Mouse (Mus musculus): ENCODE data around the gene C130026I21Rik. TPM values are rescaled to one million over a fixed set of nuclear protein-coding genes. Genes with fewer than 3 reads are reported as not detected.
"Not testable (repeated sequence)": the region's sequence is repeated elsewhere in the genome, so short reads cannot be mapped to it uniquely, and the experiment has no call there.

The C130026I21Rik gene
- polyA plus RNA-seq, 1 experiment from 2014 or later: 0.34 TPM

GRCm38 (mm10) chr1:85162841-85163240 is 107.5 kb downstream of the C130026I21Rik start:
- H3K36me3 ChIP-seq (ENCODE audit: control insufficient read depth, insufficient read depth); ATAC-seq; H3K27me3 ChIP-seq (replicated peaks; ENCODE audit: control insufficient read depth, insufficient read depth, low read length); H3K9me3 ChIP-seq (ENCODE audit: control insufficient read depth, low read length); H3K9ac ChIP-seq (replicated peaks; ENCODE audit: low read depth, low read length); H3K4me1 ChIP-seq (replicated peaks; ENCODE audit: control insufficient read depth, insufficient read depth, low read length); H3K27ac ChIP-seq (ENCODE audit: low read length); H3K4me2 ChIP-seq (ENCODE audit: low read length); H3K4me3 ChIP-seq (replicated peaks; ENCODE audit: low read length): not testable (repeated sequence)
- WGBS: 38% methylated on average over 1 of the region's 2 CpGs

DNA sequence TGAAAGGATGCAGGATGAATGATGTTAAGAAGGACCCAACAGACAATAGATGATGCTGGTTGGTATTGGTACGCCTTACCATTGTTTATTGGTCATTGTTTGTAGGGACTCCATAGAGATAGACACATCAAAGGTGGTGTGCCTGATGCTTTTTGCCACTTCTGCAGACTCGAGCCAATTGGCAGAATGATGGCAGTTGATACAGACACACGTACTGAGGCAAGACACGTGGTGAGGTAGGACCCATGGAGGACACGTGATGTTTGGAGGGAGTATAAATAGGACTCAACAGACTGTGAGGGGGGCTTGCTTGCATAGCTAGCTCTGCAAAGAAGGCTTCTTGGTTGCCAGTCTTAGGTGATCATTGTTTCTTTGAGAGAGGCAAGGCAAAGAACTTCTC is 115.2 kb downstream of the C130026I21Rik start:
- H3K4me3 ChIP-seq (replicated peaks; ENCODE audit: low read length); H3K36me3 ChIP-seq (ENCODE audit: control insufficient read depth, insufficient read depth); H3K27me3 ChIP-seq (replicated peaks; ENCODE audit: control insufficient read depth, insufficient read depth, low read length); ATAC-seq; H3K9ac ChIP-seq (replicated peaks; ENCODE audit: low read depth, low read length); H3K4me1 ChIP-seq (replicated peaks; ENCODE audit: control insufficient read depth, insufficient read depth, low read length); H3K27ac ChIP-seq (ENCODE audit: low read length); H3K9me3 ChIP-seq (ENCODE audit: control insufficient read depth, low read length); H3K4me2 ChIP-seq (ENCODE audit: low read length): not testable (repeated sequence)
- WGBS: 73% methylated on average over 4 of the region's 5 CpGs

DNA sequence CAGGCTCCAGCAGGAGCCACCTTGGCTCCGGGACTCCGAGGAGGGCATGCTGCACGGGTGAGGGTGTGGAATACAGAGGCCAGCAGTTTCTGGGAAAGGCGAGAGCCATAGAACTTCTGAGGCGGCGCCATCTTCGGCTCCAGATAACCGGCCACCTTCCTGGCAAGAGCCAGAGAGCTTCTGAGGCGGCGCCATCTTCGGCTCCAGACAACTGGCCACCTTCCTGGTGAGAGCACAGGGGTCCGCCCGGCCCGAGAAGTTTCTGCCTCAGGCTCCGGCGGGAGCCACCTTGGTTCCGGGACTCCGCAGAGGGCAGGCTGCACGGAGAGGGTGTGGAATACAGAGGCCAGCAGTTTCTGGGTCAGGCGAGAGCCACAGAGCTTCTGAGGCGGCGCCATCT is 136.7 kb downstream of the C130026I21Rik start:
- not testable (repeated sequence) for H3K36me3 ChIP-seq (ENCODE audit: control insufficient read depth, insufficient read depth); H3K4me3 ChIP-seq (replicated peaks; ENCODE audit: low read length); H3K9ac ChIP-seq (replicated peaks; ENCODE audit: low read depth, low read length); H3K27me3 ChIP-seq (replicated peaks; ENCODE audit: control insufficient read depth, insufficient read depth, low read length); H3K9me3 ChIP-seq (ENCODE audit: control insufficient read depth, low read length); H3K4me2 ChIP-seq (ENCODE audit: low read length); H3K27ac ChIP-seq (ENCODE audit: low read length); ATAC-seq; H3K4me1 ChIP-seq (replicated peaks; ENCODE audit: control insufficient read depth, insufficient read depth, low read length)
- 91% methylated on average over 19 of the region's 22 CpGs for WGBS

DNA sequence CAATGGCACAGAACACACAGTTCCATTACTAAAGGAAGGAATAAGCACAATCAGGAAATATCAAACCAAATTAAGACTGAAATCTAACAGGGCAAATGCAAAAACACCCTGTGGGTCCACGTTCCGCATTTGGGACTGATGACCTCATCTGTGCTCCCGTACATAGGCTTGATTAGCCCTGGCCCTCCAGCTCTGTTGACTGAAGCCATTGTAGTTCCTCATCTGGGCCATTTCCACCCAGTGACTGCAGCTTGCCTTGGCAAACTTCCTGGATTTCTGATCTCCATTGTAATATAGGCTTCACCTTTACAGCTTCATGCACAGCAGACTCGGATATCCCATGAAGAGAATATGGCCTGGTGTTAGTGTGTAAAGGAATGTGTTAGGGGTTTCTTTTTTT is 148.5 kb downstream of the C130026I21Rik start:
- 81% methylated on average over 4 of the region's 4 CpGs for WGBS
- not testable (repeated sequence) for H3K4me3 ChIP-seq (replicated peaks; ENCODE audit: low read length); H3K27ac ChIP-seq (ENCODE audit: low read length); H3K27me3 ChIP-seq (replicated peaks; ENCODE audit: control insufficient read depth, insufficient read depth, low read length); H3K9ac ChIP-seq (replicated peaks; ENCODE audit: low read depth, low read length); H3K9me3 ChIP-seq (ENCODE audit: control insufficient read depth, low read length); H3K4me1 ChIP-seq (replicated peaks; ENCODE audit: control insufficient read depth, insufficient read depth, low read length); ATAC-seq; H3K36me3 ChIP-seq (ENCODE audit: control insufficient read depth, insufficient read depth); H3K4me2 ChIP-seq (ENCODE audit: low read length)

- H3K4me2 ChIP-seq (ENCODE audit: low read length); H3K9ac ChIP-seq (replicated peaks; ENCODE audit: low read depth, low read length); H3K36me3 ChIP-seq (ENCODE audit: control insufficient read depth, insufficient read depth); H3K4me1 ChIP-seq (replicated peaks; ENCODE audit: control insufficient read depth, insufficient read depth, low read length); H3K27ac ChIP-seq (ENCODE audit: low read length); H3K9me3 ChIP-seq (ENCODE audit: control insufficient read depth, low read length); ATAC-seq; H3K27me3 ChIP-seq (replicated peaks; ENCODE audit: control insufficient read depth, insufficient read depth, low read length); H3K4me3 ChIP-seq (replicated peaks; ENCODE audit: low read length): not testable (repeated sequence)
- WGBS: 83% methylated on average over 5 of the region's 6 CpGs
These were observed 152.0 kb downstream of the C130026I21Rik start for GRCm38 (mm10) chr1:85118341-85118740.

DNA sequence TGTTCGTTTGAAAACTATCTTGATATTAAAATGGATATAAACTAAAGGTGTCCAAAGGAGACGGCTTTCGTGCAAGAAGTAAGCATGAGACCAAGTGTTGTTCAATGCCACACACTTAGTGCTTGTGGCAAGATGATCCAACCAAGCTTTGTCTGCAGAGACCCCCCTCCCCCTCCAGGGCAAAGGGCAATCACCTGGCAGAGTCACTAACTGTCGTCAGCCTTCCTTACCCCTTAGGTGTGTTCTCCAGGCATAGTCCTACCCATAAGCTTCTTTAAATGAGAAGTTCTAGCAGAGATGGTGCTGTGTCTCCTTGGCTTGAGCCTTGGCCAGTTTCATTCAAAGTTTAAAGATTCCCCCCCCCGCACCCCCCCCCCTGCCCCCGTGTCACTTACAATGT is 152.8 kb downstream of the C130026I21Rik start:
- WGBS: 60% methylated on average over 4 of the region's 6 CpGs

DNA sequence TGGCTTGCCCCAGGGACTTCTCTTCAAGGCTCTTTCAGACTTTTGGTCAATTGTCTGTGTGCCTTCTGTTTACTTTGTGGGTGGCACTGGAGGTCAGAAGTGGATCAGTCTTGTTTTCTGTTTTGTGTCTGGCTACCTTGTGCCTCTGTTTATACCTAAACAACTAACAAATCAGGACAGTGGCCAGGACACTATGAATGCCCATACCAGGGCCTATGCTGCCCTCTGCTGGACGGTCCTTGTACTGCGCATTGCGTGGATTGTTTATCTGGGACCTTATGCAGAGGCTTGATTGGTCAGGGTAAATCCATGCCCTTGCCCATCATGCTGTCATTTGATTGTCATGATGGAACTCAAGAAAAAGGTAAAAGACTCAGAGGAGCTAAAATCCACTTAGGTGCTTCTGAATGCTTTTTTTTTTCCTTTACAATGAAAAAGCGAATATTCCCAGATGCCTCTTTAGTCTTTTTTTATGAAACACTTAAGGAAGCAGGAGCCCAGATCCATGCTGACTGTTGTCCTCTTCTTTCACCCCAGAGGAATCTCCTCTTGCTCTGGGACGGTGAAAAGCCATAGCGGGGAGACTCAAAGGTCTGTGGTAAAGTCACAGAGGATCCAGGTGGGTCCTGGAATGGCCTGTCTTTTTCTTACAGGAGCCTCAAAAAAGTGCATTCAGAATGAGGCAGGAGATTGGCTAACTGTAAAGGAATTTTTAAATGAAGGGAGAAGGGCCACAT is 155.5 kb downstream of the C130026I21Rik start:
- ATAC-seq: not testable (repeated sequence)

More for the DNA sequence above, 152.8 kb downstream of the C130026I21Rik start:
- H3K9ac ChIP-seq (replicated peaks; ENCODE audit: low read depth, low read length); ATAC-seq; H3K36me3 ChIP-seq (ENCODE audit: control insufficient read depth, insufficient read depth); H3K9me3 ChIP-seq (ENCODE audit: control insufficient read depth, low read length); H3K27ac ChIP-seq (ENCODE audit: low read length); H3K4me1 ChIP-seq (replicated peaks; ENCODE audit: control insufficient read depth, insufficient read depth, low read length); H3K4me2 ChIP-seq (ENCODE audit: low read length); H3K4me3 ChIP-seq (replicated peaks; ENCODE audit: low read length); H3K27me3 ChIP-seq (replicated peaks; ENCODE audit: control insufficient read depth, insufficient read depth, low read length): not testable (repeated sequence)

GRCm38 (mm10) chr1:85114078-85114477 is 156.3 kb downstream of the C130026I21Rik start:
- not testable (repeated sequence) for H3K9me3 ChIP-seq (ENCODE audit: control insufficient read depth, low read length); H3K9ac ChIP-seq (replicated peaks; ENCODE audit: low read depth, low read length); H3K27me3 ChIP-seq (replicated peaks; ENCODE audit: control insufficient read depth, insufficient read depth, low read length); H3K4me2 ChIP-seq (ENCODE audit: low read length); H3K4me3 ChIP-seq (replicated peaks; ENCODE audit: low read length); H3K4me1 ChIP-seq (replicated peaks; ENCODE audit: control insufficient read depth, insufficient read depth, low read length); H3K27ac ChIP-seq (ENCODE audit: low read length); H3K36me3 ChIP-seq (ENCODE audit: control insufficient read depth, insufficient read depth); ATAC-seq
- 87% methylated on average over 3 of the region's 3 CpGs for WGBS

More for the DNA sequence above, 155.5 kb downstream of the C130026I21Rik start:
- H3K9me3 ChIP-seq (ENCODE audit: control insufficient read depth, low read length); H3K4me3 ChIP-seq (replicated peaks; ENCODE audit: low read length); H3K4me1 ChIP-seq (replicated peaks; ENCODE audit: control insufficient read depth, insufficient read depth, low read length); H3K9ac ChIP-seq (replicated peaks; ENCODE audit: low read depth, low read length); H3K4me2 ChIP-seq (ENCODE audit: low read length); H3K27ac ChIP-seq (ENCODE audit: low read length); H3K27me3 ChIP-seq (replicated peaks; ENCODE audit: control insufficient read depth, insufficient read depth, low read length); H3K36me3 ChIP-seq (ENCODE audit: control insufficient read depth, insufficient read depth): not testable (repeated sequence)
- 57% methylated on average over 6 of the region's 6 CpGs for WGBS

GRCm38 (mm10) chr1:85112889-85113288 is 157.5 kb downstream of the C130026I21Rik start:
- H3K9ac ChIP-seq (replicated peaks; ENCODE audit: low read depth, low read length); H3K9me3 ChIP-seq (ENCODE audit: control insufficient read depth, low read length); ATAC-seq; H3K36me3 ChIP-seq (ENCODE audit: control insufficient read depth, insufficient read depth); H3K4me3 ChIP-seq (replicated peaks; ENCODE audit: low read length); H3K4me2 ChIP-seq (ENCODE audit: low read length); H3K27ac ChIP-seq (ENCODE audit: low read length); H3K4me1 ChIP-seq (replicated peaks; ENCODE audit: control insufficient read depth, insufficient read depth, low read length); H3K27me3 ChIP-seq (replicated peaks; ENCODE audit: control insufficient read depth, insufficient read depth, low read length): not testable (repeated sequence)
- 71% methylated on average over 2 of the region's 5 CpGs for WGBS

- 93% methylated on average over 7 of the region's 7 CpGs for WGBS
- H3K27me3 ChIP-seq (replicated peaks; ENCODE audit: control insufficient read depth, insufficient read depth, low read length); H3K4me2 ChIP-seq (ENCODE audit: low read length); ATAC-seq; H3K9ac ChIP-seq (replicated peaks; ENCODE audit: low read depth, low read length); H3K9me3 ChIP-seq (ENCODE audit: control insufficient read depth, low read length); H3K4me1 ChIP-seq (replicated peaks; ENCODE audit: control insufficient read depth, insufficient read depth, low read length); H3K36me3 ChIP-seq (ENCODE audit: control insufficient read depth, insufficient read depth); H3K4me3 ChIP-seq (replicated peaks; ENCODE audit: low read length); H3K27ac ChIP-seq (ENCODE audit: low read length): not testable (repeated sequence)
These were observed 158.1 kb downstream of the C130026I21Rik start for GRCm38 (mm10) chr1:85112266-85112665.

Measured in forebrain, embryonic 16.5 days (tissue).